In the genomic region with DNA sequence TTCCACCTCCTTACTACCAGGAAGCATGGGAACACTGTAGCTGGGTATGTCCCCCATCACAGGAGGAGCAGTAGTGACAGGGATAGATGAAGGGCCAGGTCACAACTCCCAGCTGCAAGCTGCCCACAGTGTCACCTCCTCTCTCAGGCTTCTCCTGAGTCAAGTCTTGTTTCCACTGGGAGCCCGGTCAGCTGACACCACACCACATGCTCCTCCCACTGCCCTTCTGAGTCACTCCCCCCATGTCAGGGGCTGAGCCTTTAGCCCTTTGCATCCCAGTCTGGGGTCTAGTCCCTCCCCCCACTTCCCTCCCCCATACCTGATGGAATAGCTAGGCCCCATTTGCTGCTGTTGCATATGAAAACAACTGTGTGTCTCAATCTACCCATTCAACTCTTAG, we compare ENCODE assay signal across 10 mouse cellular contexts. TPM values are rescaled to one million over a fixed set of nuclear protein-coding genes. Genes with fewer than 3 reads are reported as not detected.
DNase-seq lines count a peak whose midpoint lies in the region; ATAC-seq lines count a peak whose summit lies in the region.
"Had no signal": no experiment of that assay in that cellular context is flagged by ENCODE, and none has a peak within 500 bp of the region (broad histone marks: within the 10 kb centered on the region; RNA-seq: fewer than 3 reads in every experiment).

No protein-coding gene starts in this region.

- H3K36me3 ChIP-seq in forebrain, embryonic 10.5 days (replicated peaks): peaks cover 82% of the 10 kb centered on the region
- H3K36me3 ChIP-seq in forebrain, embryonic 11.5 days (ENCODE audit: control insufficient read depth, insufficient read depth, low read length): no peaks in the 10 kb centered on the region; the same call in 1 of the 2 replicates
- peaks cover 30% of the 10 kb centered on the region for H3K36me3 ChIP-seq in neural tube, embryonic 13.5 days
- peaks cover 32% of the 10 kb centered on the region for H3K36me3 ChIP-seq in liver, embryonic 11.5 days (ENCODE audit: control insufficient read depth, insufficient read depth, low read length)

- no peak overlapping the region for H3K4me2 ChIP-seq in forebrain, embryonic 11.5 days (ENCODE audit: low read depth, low read length, severe bottlenecking)
- no peak overlapping the region for H3K4me2 ChIP-seq in neural tube, embryonic 13.5 days
- H3K4me2 ChIP-seq in liver, embryonic 11.5 days: peak overlapping the region; percentile 4

- WGBS in forebrain, embryonic 10.5 days: 52% methylated on average over 1 of the region's 1 CpGs
- 43% methylated on average over 1 of the region's 1 CpGs for WGBS in forebrain, embryonic 11.5 days
- WGBS in neural tube, embryonic 13.5 days: 38% methylated on average over 1 of the region's 1 CpGs
- 44% methylated on average over 1 of the region's 1 CpGs for WGBS in liver, embryonic 11.5 days

- peak overlapping the region; percentile 67 for H3K27ac ChIP-seq in forebrain, embryonic 10.5 days
- H3K27ac ChIP-seq in forebrain, embryonic 11.5 days (ENCODE audit: low read depth, low read length): no peak overlapping the region
- H3K27ac ChIP-seq in neural tube, embryonic 13.5 days (replicated peaks): peak overlapping the region; percentile 74
- H3K27ac ChIP-seq in liver, embryonic 11.5 days (ENCODE audit: low read depth, low read length): peak overlapping the region; percentile 68

- no peak overlapping the region for H3K4me3 ChIP-seq in forebrain, embryonic 10.5 days
- no peak overlapping the region for H3K4me3 ChIP-seq in forebrain, embryonic 11.5 days (ENCODE audit: low read depth, low read length)
- no peak overlapping the region for H3K4me3 ChIP-seq in neural tube, embryonic 13.5 days
- H3K4me3 ChIP-seq in liver, embryonic 11.5 days (ENCODE audit: low read depth, low read length): no peak overlapping the region

- H3K9ac ChIP-seq in forebrain, embryonic 11.5 days (ENCODE audit: low read length): no peak overlapping the region; the same call in 1 of the 2 replicates
- peak overlapping the region; percentile 54 for H3K9ac ChIP-seq in neural tube, embryonic 13.5 days
- peak overlapping the region; percentile 41 for H3K9ac ChIP-seq in liver, embryonic 11.5 days (ENCODE audit: low read depth, low read length)

- no peaks in the 10 kb centered on the region for H3K27me3 ChIP-seq in forebrain, embryonic 10.5 days (ENCODE audit: poor library complexity, severe bottlenecking)
- H3K27me3 ChIP-seq in forebrain, embryonic 11.5 days (ENCODE audit: control insufficient read depth, insufficient read depth, low read length): no peaks in the 10 kb centered on the region
- H3K27me3 ChIP-seq in neural tube, embryonic 13.5 days: no peaks in the 10 kb centered on the region
- H3K27me3 ChIP-seq in liver, embryonic 11.5 days (replicated peaks; ENCODE audit: control insufficient read depth, insufficient read depth, low read length): no peaks in the 10 kb centered on the region

- H3K4me1 ChIP-seq in forebrain, embryonic 10.5 days: peaks cover 42% of the 10 kb centered on the region
- H3K4me1 ChIP-seq in forebrain, embryonic 11.5 days (replicated peaks; ENCODE audit: control insufficient read depth, insufficient read depth, low read length): peaks cover 8% of the 10 kb centered on the region; the same call in 1 of the 2 replicates
- H3K4me1 ChIP-seq in neural tube, embryonic 13.5 days (replicated peaks): peaks cover 50% of the 10 kb centered on the region
- H3K4me1 ChIP-seq in liver, embryonic 11.5 days (replicated peaks; ENCODE audit: control insufficient read depth, insufficient read depth, low read length): peaks cover 50% of the 10 kb centered on the region

- no peak for ATAC-seq in forebrain, embryonic 11.5 days (replicated peaks; ENCODE audit: low FRiP score)
- ATAC-seq in neural tube, embryonic 13.5 days (ENCODE audit: low read depth): no peak; the same call in 1 of the 2 replicates
- no peak for ATAC-seq in liver, embryonic 11.5 days (replicated peaks; ENCODE audit: low FRiP score)

- H3K9me3 ChIP-seq in forebrain, embryonic 10.5 days: peaks cover 2% of the 10 kb centered on the region; the same call in 1 of the 2 replicates
- H3K9me3 ChIP-seq in forebrain, embryonic 11.5 days (ENCODE audit: control insufficient read depth, low read length): no peaks in the 10 kb centered on the region
- no peaks in the 10 kb centered on the region for H3K9me3 ChIP-seq in neural tube, embryonic 13.5 days
- no peaks in the 10 kb centered on the region for H3K9me3 ChIP-seq in liver, embryonic 11.5 days (ENCODE audit: control insufficient read depth, low read length)

- DNase-seq in forebrain, embryonic 10.5 days (ENCODE audit: extremely low spot score, low spot score): no peak
- no peak for DNase-seq in forebrain, embryonic 11.5 days (ENCODE audit: low spot score)
- DNase-seq in neural tube, embryonic 10.5 days (ENCODE audit: extremely low spot score, low spot score): no peak
- DNase-seq in liver, embryonic 11.5 days (ENCODE audit: low spot score): no peak
- no peak for DNase-seq in right cerebral cortex, postnatal 10 days (ENCODE audit: low spot score in 2 of 2)
- DNase-seq in spleen, adult 18-20 months: no peak
- DNase-seq in right cerebral cortex, adult 2 months (ENCODE audit: low spot score in 2 of 2): no peak
- DNase-seq: cerebellum, postnatal 36 days; thymus, adult 2 months had no signal

RNA-seq across cellular contexts. Expression of gene Hs6st1, which starts 21.3 kb away (rescaled TPM):
- 4.2 TPM in 2 replicates for polyA plus RNA-seq in forebrain, embryonic 10.5 days (2016; fragmentation: Nextera tagmentation; extraction: Ambion mirVana)
- polyA plus RNA-seq in forebrain, embryonic 11.5 days (2014; fragmentation: Nextera tagmentation; extraction: Ambion mirVana): 14.9 and 17.3 TPM in 2 replicates
- polyA plus RNA-seq in neural tube, embryonic 13.5 days (2015; fragmentation: Nextera tagmentation; extraction: Ambion mirVana): 12.0 and 16.9 TPM in 2 replicates
- polyA plus RNA-seq in liver, embryonic 11.5 days (2014; fragmentation: Nextera tagmentation; extraction: Ambion mirVana): 11.1 and 15.0 TPM in 2 replicates
